Mouse (Mus musculus) heart, embryonic 14.5 days (tissue): ENCODE data around the gene Tead1. TPM values are rescaled to one million over a fixed set of nuclear protein-coding genes. Genes with fewer than 3 reads are reported as not detected.

Experiments used
- ATAC-seq: fragments of 200-750 bp; cut with Nextera tagmentation; 2 replicates; pipeline ENCODE4 v1.8.0; 2017; ENCODE audit warnings: low read depth, moderate TSS enrichment; ENCODE audit not compliant: insufficient number of reproducible peaks, insufficient read depth, low FRiP score
- H3K27ac ChIP-seq, 2 experiments: fragments of 200-500 bp in 1 of 2; fragments of 300-500 bp in 1 of 2; sonication (generic) in 1 of 2; replicated peaks in 1 of 2; 2 replicates each; pipeline ENCODE4 v1.5.1; 2012 to 2014; ENCODE audit warnings: low read depth in 2 of 2, low read length in 2 of 2, control low read depth in 1 of 2, mild to moderate bottlenecking in 1 of 2, mixed read lengths in 1 of 2; ENCODE audit not compliant: control insufficient read depth in 1 of 2, insufficient read depth in 1 of 2
- H3K27me3 ChIP-seq: fragments of 300-500 bp; sonication (generic); 2 replicates; pipeline ENCODE4 v1.6.1; 2014; ENCODE audit warnings: mild to moderate bottlenecking, low read length, control low read depth; ENCODE audit not compliant: control insufficient read depth, insufficient read depth
- H3K36me3 ChIP-seq: fragments of 300-500 bp; sonication (generic); 2 replicates; pipeline ENCODE4 v1.6.1; 2014; ENCODE audit warnings: mild to moderate bottlenecking, control low read depth, low read length, mixed read lengths; ENCODE audit not compliant: control insufficient read depth, insufficient read depth
- H3K4me1 ChIP-seq, 2 experiments: fragments of 200-500 bp in 1 of 2; fragments of 300-500 bp in 1 of 2; sonication (generic) in 1 of 2; 2 replicates each; pipeline ENCODE4 v1.6.1; 2012 to 2014; ENCODE audit warnings: low read length in 2 of 2, control low read depth in 1 of 2, mixed read lengths in 1 of 2; ENCODE audit not compliant: control insufficient read depth in 2 of 2, insufficient read depth in 2 of 2
- H3K4me2 ChIP-seq: fragments of 300-500 bp; sonication (generic); 2 replicates; pipeline ENCODE4 v1.6.1; 2014; ENCODE audit warnings: mild to moderate bottlenecking, low read length
- H3K4me3 ChIP-seq, 2 experiments: fragments of 200-500 bp in 1 of 2; fragments of 300-500 bp in 1 of 2; sonication (generic) in 1 of 2; 2 replicates each; pipeline ENCODE4 v1.5.1; 2012 to 2014; ENCODE audit warnings: low read length in 2 of 2, mild to moderate bottlenecking in 2 of 2, control low read depth in 1 of 2, low read depth in 1 of 2, moderate library complexity in 1 of 2; ENCODE audit not compliant: control insufficient read depth in 1 of 2, insufficient read depth in 1 of 2
- H3K9ac ChIP-seq: fragments of 300-500 bp; sonication (generic); 2 replicates; pipeline ENCODE4 v1.6.1; 2014; ENCODE audit warnings: mild to moderate bottlenecking, low read length
- H3K9me3 ChIP-seq: fragments of 300-500 bp; sonication (generic); 2 replicates; pipeline ENCODE4 v1.6.1; 2016; ENCODE audit warnings: low read length, control low read depth; ENCODE audit not compliant: control insufficient read depth
- WGBS: fragments of 180-500 bp; shearing (Covaris S2); extraction: QIAGEN DNeasy Blood & Tissue Kit; methylation state at CpG from one replicate; pipeline ENCODE4 v1.1.7; 2014; 5-methylcytosine and 5-hydroxymethylcytosine counted together
- polyA plus RNA-seq: library from polyadenylated mRNA; unstranded; fragments of >200 nt; fragmentation: Nextera tagmentation; extraction: Ambion mirVana; gene quantifications from 2 replicates; pipeline ENCODE4 v1.2.1, GENCODE M21; 2014

Tead1 gene
- polyA plus RNA-seq, 1 experiment from 2014 or later: 40.7 TPM

- peaks cover 70% of the 10 kb centered on the region for H3K36me3 ChIP-seq
- no peaks in the 10 kb centered on the region for H3K9me3 ChIP-seq
- WGBS: 77% methylated on average over 5 of the region's 5 CpGs
Observed at GRCm38 (mm10) chr7:112892595-112892994, 213.5 kb downstream of the Tead1 start.

GRCm38 (mm10) chr7:112896363-112896762, 217.2 kb downstream of the Tead1 start:
- no peak overlapping the region for H3K27ac ChIP-seq
- ATAC-seq: no peak
- no peak overlapping the region for H3K4me3 ChIP-seq
- H3K27me3 ChIP-seq: no peaks in the 10 kb centered on the region
- no peak overlapping the region for H3K4me2 ChIP-seq
- H3K9ac ChIP-seq: no peak overlapping the region
- WGBS: 91% methylated on average over 2 of the region's 2 CpGs
- H3K4me1 ChIP-seq: no peaks in the 10 kb centered on the region
- no peaks in the 10 kb centered on the region for H3K9me3 ChIP-seq
- H3K36me3 ChIP-seq: peaks cover 91% of the 10 kb centered on the region

More at GRCm38 (mm10) chr7:112892595-112892994, 213.5 kb downstream of the Tead1 start:
- H3K27me3 ChIP-seq: no peaks in the 10 kb centered on the region
- H3K4me3 ChIP-seq: no peak overlapping the region
- H3K27ac ChIP-seq: no peak overlapping the region
- no peak overlapping the region for H3K9ac ChIP-seq
- ATAC-seq: no peak
- H3K4me2 ChIP-seq: no peak overlapping the region
- no peaks in the 10 kb centered on the region for H3K4me1 ChIP-seq

GRCm38 (mm10) chr7:112901710-112902109, 222.6 kb downstream of the Tead1 start:
- WGBS: 88% methylated on average over 7 of the region's 7 CpGs
- no peaks in the 10 kb centered on the region for H3K27me3 ChIP-seq
- ATAC-seq: no peak
- H3K4me2 ChIP-seq: no peak overlapping the region
- no peaks in the 10 kb centered on the region for H3K4me1 ChIP-seq
- peaks cover 82% of the 10 kb centered on the region for H3K36me3 ChIP-seq
- no peak overlapping the region for H3K9ac ChIP-seq
- no peak overlapping the region for H3K4me3 ChIP-seq
- no peaks in the 10 kb centered on the region for H3K9me3 ChIP-seq
- H3K27ac ChIP-seq: no peak overlapping the region

- Histone ChIP-seq H3K9me3 (no peaks in the 10 kb centered on the region), H3K4me2 (no peak overlapping the region), H3K4me3 (no peak overlapping the region), H3K36me3 (peaks cover 35% of the 10 kb centered on the region), H3K27ac (no peak overlapping the region), H3K4me1 (no peaks in the 10 kb centered on the region), H3K9ac (no peak overlapping the region), H3K27me3 (no peaks in the 10 kb centered on the region)
- no peak for ATAC-seq
- WGBS: 88% methylated on average over 5 of the region's 5 CpGs
Observed at GRCm38 (mm10) chr7:112906848-112907247, 227.7 kb downstream of the Tead1 start.

GRCm38 (mm10) chr7:112907468-112907867, 228.3 kb downstream of the Tead1 start:
- H3K27ac ChIP-seq: no peak overlapping the region
- H3K4me3 ChIP-seq: no peak overlapping the region
- H3K4me1 ChIP-seq: no peaks in the 10 kb centered on the region
- no peak overlapping the region for H3K4me2 ChIP-seq
- H3K36me3 ChIP-seq: peaks cover 29% of the 10 kb centered on the region
- no peaks in the 10 kb centered on the region for H3K9me3 ChIP-seq
- H3K9ac ChIP-seq: no peak overlapping the region
- 88% methylated on average over 2 of the region's 2 CpGs for whole genome bisulfite sequencing
- ATAC-seq: no peak
- H3K27me3 ChIP-seq: no peaks in the 10 kb centered on the region

- no peak for ATAC-seq
- WGBS: 66% methylated on average over 10 of the region's 10 CpGs
- Histone ChIP-seq H3K4me3 (no peak overlapping the region), H3K9ac (no peak overlapping the region), H3K4me1 (no peaks in the 10 kb centered on the region), H3K9me3 (no peaks in the 10 kb centered on the region), H3K27ac (no peak overlapping the region), H3K36me3 (peaks cover 12% of the 10 kb centered on the region), H3K4me2 (no peak overlapping the region), H3K27me3 (no peaks in the 10 kb centered on the region)
Observed at GRCm38 (mm10) chr7:112909164-112909563, 230.0 kb downstream of the Tead1 start.

- Histone ChIP-seq H3K4me3 (no peak overlapping the region), H3K4me2 (no peak overlapping the region), H3K9me3 (no peaks in the 10 kb centered on the region), H3K9ac (no peak overlapping the region), H3K4me1 (peaks cover 0 to 2% of the 10 kb centered on the region in 2 experiments; a peak in 2 of 4 replicates), H3K36me3 (no peaks in the 10 kb centered on the region), H3K27ac (no peak overlapping the region), H3K27me3 (no peaks in the 10 kb centered on the region)
- ATAC-seq: no peak
- WGBS: 85% methylated on average over 3 of the region's 3 CpGs
Observed at GRCm38 (mm10) chr7:112912969-112913368, 233.9 kb downstream of the Tead1 start.

GRCm38 (mm10) chr7:112915571-112915970, 236.5 kb downstream of the Tead1 start:
- no peak overlapping the region for H3K4me3 ChIP-seq
- H3K4me1 ChIP-seq: peaks cover 4 to 8% of the 10 kb centered on the region in 2 experiments; a peak in 3 of 4 replicates
- no peak for ATAC-seq
- no peaks in the 10 kb centered on the region for H3K9me3 ChIP-seq
- no peak overlapping the region for H3K4me2 ChIP-seq
- WGBS: 93% methylated on average over 4 of the region's 4 CpGs
- H3K36me3 ChIP-seq: no peaks in the 10 kb centered on the region
- H3K27ac ChIP-seq: no peak overlapping the region
- no peaks in the 10 kb centered on the region for H3K27me3 ChIP-seq
- H3K9ac ChIP-seq: no peak overlapping the region
